Mouse (Mus musculus) layer of hippocampus, adult 6 months (tissue): ENCODE results near the gene Plb1. TPM values are rescaled to one million over a fixed set of nuclear protein-coding genes. Genes with fewer than 3 reads are reported as not detected.

Experiments
- long read RNA-seq, 2 experiments: library from polyadenylated mRNA; unstranded; transcript quantifications; one replicate each; pipeline ENCODE4 v2.0.0; 2019 to 2020
- polyA plus RNA-seq: library from polyadenylated mRNA; unstranded; fragments of <200 nt; fragmentation: Nextera tagmentation; gene quantifications from 2 replicates; pipeline ENCODE4 v1.2.3, GENCODE M21; 2021

Plb1 gene
- polyA plus RNA-seq, result 1.6 and 1.7 TPM in 2 replicates
- long read RNA-seq, experiment 1, partial matches to known transcripts, result 0 of 4 reads
- long read RNA-seq, experiment 1, other reads (novel, unspliced or antisense), result 4 of 4 reads
- long read RNA-seq, experiment 2, partial matches to known transcripts, result 0 of 10 reads
- long read RNA-seq, experiment 2, other reads (novel, unspliced or antisense), result 10 of 10 reads

GRCm38 (mm10) chr5:32232474-32232873 is at the start of gene Plb1:
TSS of gene Plb1 (plus strand) at chr5:32232708.

Other genes with a start within 250 kb of the Plb1 start
- 5.2 and 6.1 TPM in 2 replicates for gene Fosl2, start 96.9 kb upstream of the Plb1 start, polyA plus RNA-seq
- 118 and 144 TPM in 2 replicates for gene Ppp1cb, start 226.1 kb downstream of the Plb1 start, polyA plus RNA-seq